Mouse (Mus musculus): ENCODE results near the gene B3gnt8.

- TF ChIP-seq GATA1 (IDR thresholded peaks at IDR 0.05; ENCODE audit: borderline replicate concordance, low read length) (no peak), FLI1 (IDR thresholded peaks at IDR 0.05; ENCODE audit: low read length) (no peak)
Measured at GRCm38 (mm10) chr7:25610056-25610455, 16.4 kb upstream of the B3gnt8 start.
